Mouse (Mus musculus): ENCODE results near the gene 9430007A20Rik.

Gene 9430007A20Rik

GRCm38 (mm10) chr4:144567752-144568151 is 48.1 kb downstream of the 9430007A20Rik start:
- no peaks in the 10 kb centered on the region for H3K9me3 ChIP-seq (ENCODE audit: low read length)
- no peaks in the 10 kb centered on the region for H3K36me3 ChIP-seq (ENCODE audit: insufficient read depth, low read length)
- TF ChIP-seq NANOG (IDR thresholded peaks at IDR 0.05; ENCODE audit: borderline replicate concordance, low read length) (no peak), CTCF (conservative IDR thresholded peaks at IDR 0.05; ENCODE audit: low read length) (no peak), POU5F1 (IDR thresholded peaks at IDR 0.05; ENCODE audit: borderline replicate concordance, low read length) (no peak)
- no peaks in the 10 kb centered on the region for H3K4me1 ChIP-seq (replicated peaks; ENCODE audit: low read depth, low read length)
- H3K27me3 ChIP-seq (ENCODE audit: insufficient read depth, low read length): no peaks in the 10 kb centered on the region
- no peak overlapping the region for H3K4me3 ChIP-seq (replicated peaks; ENCODE audit: low read length)

Data from E14TG2a.4 (cell line).